ENCODE assay signal across 25 mouse cellular contexts in genomic region chr9:58364325-58364724, GRCm38 (mm10). TPM values are rescaled to one million over a fixed set of nuclear protein-coding genes. Genes with fewer than 3 reads are reported as not detected.
DNase-seq lines count a peak whose midpoint lies in the region; ATAC-seq lines count a peak whose summit lies in the region.
"Had no signal": no experiment of that assay in that cellular context is flagged by ENCODE, and none has a peak within 500 bp of the region (broad histone marks: within the 10 kb centered on the region; RNA-seq: fewer than 3 reads in every experiment).

No protein-coding gene starts in this region.

- no peak for DNase-seq in frontal cortex, postnatal 25 days (ENCODE audit: low spot score in 2 of 2)
- DNase-seq in left cerebral cortex, postnatal 25 days (ENCODE audit: low spot score in 2 of 2): peak; percentile 9 to 60
- no peak for DNase-seq in left cerebral cortex, adult 11 months (ENCODE audit: low spot score)
- DNase-seq in brain, adult 2 months (ENCODE audit: low read depth, low spot score): peak; percentile 53
- DNase-seq: adrenal gland, adult 8-10 months; adrenal gland, postnatal 14 days; adrenal gland, postnatal 36 days; B cell, adult 2 months; cerebellum, adult 11 months; cerebellum, adult 18-20 months; cerebellum, adult 8-10 months; cerebellum, adult 9-11 months; cerebellum, postnatal 14 days; cerebellum, postnatal 36 days; embryo, embryonic 11 days had no signal

- intact Hi-C loops in left cerebral cortex, postnatal 25 days (cut with DNase I): no loop called here

- peak; percentile 69; the same call in 1 of the 2 replicates for ATAC-seq in frontal cortex, adult (ENCODE audit: low TSS enrichment)
- ATAC-seq: activated CD4-positive, CD25-positive, alpha-beta regulatory T cell, adult 4 months; CD4-positive, CD25-positive, alpha-beta regulatory T cell, adult 4 months; forebrain, embryonic 14.5 days; forebrain, embryonic 16.5 days; Patski had no signal

RNA-seq across cellular contexts. Expression of gene Tbc1d21, which starts 5.9 kb away (rescaled TPM):
- not detected for total RNA-seq in left cerebral cortex, postnatal 25 days (2021)
- total RNA-seq: adrenal gland, adult 18-20 months; adrenal gland, adult 8-10 months; adrenal gland, postnatal 14 days; adrenal gland, postnatal 36 days; CH12.LX; common myeloid progenitor, adult 5-6 weeks; G1E had no signal

RNA-seq across cellular contexts. Expression of gene Loxl1, which starts 51.3 kb away (rescaled TPM):
- 1 to 10 TPM; 2.0 to 2.6 TPM for total RNA-seq in left cerebral cortex, postnatal 25 days (2021)
- total RNA-seq: CH12.LX; common myeloid progenitor, adult 5-6 weeks; G1E had no signal

Comparison
In these comparisons a context has a peak if more than half of its experiments do, and no peak if none do; other contexts are left out.
1. DNase-seq: peak in left cerebral cortex, postnatal 25 days (2 of 2) and brain, adult 2 months (single experiment); none in frontal cortex, postnatal 25 days (0 of 2) and left cerebral cortex, adult 11 months (single experiment).